Mouse (Mus musculus): ENCODE results near the gene Gm49387. TPM values are rescaled to one million over a fixed set of nuclear protein-coding genes. Genes with fewer than 3 reads are reported as not detected.

Gene Gm49387
- total and polyA plus RNA-seq, 2 experiments from 2014 or later, result 1.7 TPM; not detected in 1

DNA sequence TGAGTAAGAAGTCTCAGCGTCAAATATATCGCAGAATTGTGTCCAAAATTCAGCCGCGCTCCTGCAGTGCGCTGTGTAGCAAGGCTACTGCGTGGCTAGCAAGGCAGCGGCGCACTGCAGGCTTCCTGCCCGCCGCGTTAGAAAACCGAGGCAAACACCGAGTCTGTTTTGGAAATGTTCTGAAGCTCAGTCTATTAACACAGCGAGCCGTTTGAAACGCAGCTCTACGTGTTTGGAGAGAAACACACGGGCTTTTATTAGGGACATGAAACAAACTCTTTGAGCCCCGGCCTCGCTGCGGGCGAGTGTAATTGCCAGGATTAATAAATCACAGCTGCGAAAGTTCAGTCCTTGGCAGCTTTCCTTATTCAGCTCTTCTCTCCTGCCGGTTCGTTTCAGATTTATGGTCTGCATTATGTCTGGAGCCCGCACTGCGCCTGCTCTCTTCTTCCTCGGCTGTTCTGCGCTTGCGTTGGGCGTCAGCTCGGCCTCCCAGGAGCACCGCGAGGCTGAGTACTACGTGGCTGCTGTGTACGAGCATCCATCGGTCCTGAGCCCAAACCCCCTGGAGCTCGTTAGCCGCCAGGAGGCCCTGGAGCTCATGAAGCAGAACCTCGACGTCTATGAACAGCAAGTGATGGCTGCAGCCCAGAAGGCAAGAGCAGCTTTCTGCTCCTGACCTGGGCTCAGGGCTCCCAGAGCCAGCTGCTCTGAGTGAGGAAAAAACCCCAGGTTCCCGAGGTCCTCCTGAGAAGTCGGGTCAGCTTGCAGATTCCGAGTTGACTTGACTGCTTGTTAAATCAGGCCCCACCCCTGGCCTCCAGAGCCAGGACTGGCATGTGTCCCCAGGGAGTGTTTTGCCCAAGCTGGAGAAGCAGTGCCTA is 21.2 kb upstream of the Gm49387 start:
- H3K4me3 ChIP-seq (ENCODE audit: low read depth, low read length), result peak overlapping the region; percentile 37
- H3K27ac ChIP-seq (ENCODE audit: low read depth), result peak overlapping the region; percentile 92
- ATAC-seq (ENCODE audit: insufficient read depth, low read depth), result peak; percentile 64
- WGBS, result 7% methylated on average over 44 of the region's 44 CpGs
- H3K27me3 ChIP-seq (ENCODE audit: control insufficient read depth, insufficient read depth, low read length), result no peaks in the 10 kb centered on the region
- peaks cover 2% of the 10 kb centered on the region for H3K36me3 ChIP-seq (replicated peaks; ENCODE audit: control insufficient read depth, insufficient read depth, low read length)
- H3K4me2 ChIP-seq (ENCODE audit: low read depth, low read length), result peak overlapping the region; percentile 57
- peaks cover 61% of the 10 kb centered on the region for H3K4me1 ChIP-seq (ENCODE audit: control insufficient read depth, insufficient read depth)
- peak; percentile 82 for DNase-seq (ENCODE audit: low spot score)
- H3K9me3 ChIP-seq (replicated peaks; ENCODE audit: control insufficient read depth, low read length), result no peaks in the 10 kb centered on the region
- peak overlapping the region; percentile 58 for H3K9ac ChIP-seq (replicated peaks; ENCODE audit: low read depth, low read length)
- TF ChIP-seq EP300 (IDR thresholded peaks at IDR 0.05; ENCODE audit: low read depth), result no peak
- TF ChIP-seq CTCF (IDR thresholded peaks at IDR 0.05; ENCODE audit: low read depth), result peak; percentile 26; the same call in 1 of the 2 replicates

DNA sequence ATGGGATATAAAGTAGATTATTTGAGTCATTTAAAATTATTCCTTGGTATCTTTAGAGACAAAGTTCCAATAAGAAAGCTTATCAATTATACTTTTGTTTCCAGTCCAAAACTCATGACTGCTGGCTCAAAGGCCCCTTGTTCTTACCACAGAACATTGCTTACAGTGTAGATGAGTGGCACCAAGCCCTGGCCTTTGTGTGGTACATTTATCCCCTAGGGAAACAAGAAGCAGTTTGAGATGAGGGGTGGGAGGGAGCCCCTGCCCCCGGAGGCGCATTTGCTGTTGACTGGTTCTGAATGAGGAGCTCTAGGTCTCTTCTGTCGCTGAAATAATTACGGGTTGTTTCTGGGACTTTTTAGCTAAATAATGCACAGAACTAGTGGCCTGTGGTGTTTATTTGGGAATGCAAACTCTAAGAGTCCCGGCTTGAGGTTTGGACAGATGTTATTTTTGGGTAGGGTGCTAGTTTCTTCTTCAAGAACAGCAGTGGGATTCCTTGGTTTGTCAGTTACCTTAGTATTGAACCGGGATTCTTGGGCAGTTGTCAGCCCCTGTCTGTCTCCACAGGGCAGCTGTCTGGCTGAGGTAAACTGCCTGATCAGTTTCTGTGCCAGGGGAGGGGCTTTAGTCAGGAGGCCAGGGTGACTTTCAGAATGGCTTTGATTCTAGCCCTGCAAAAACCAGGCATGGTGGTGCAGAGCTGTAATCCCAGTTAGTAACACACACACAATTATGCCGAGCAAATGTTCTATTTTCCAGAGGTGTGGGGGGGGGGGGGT is 19.8 kb upstream of the Gm49387 start:
- Histone ChIP-seq H3K4me1 (ENCODE audit: control insufficient read depth, insufficient read depth) (peaks cover 61% of the 10 kb centered on the region), H3K27ac (ENCODE audit: low read depth) (peak overlapping the region; percentile 92), H3K4me3 (ENCODE audit: low read depth, low read length) (no peak overlapping the region), H3K27me3 (ENCODE audit: control insufficient read depth, insufficient read depth, low read length) (no peaks in the 10 kb centered on the region), H3K4me2 (ENCODE audit: low read depth, low read length) (no peak overlapping the region), H3K9ac (replicated peaks; ENCODE audit: low read depth, low read length) (no peak overlapping the region; the same call in 1 of the 2 replicates), H3K9me3 (replicated peaks; ENCODE audit: control insufficient read depth, low read length) (no peaks in the 10 kb centered on the region), H3K36me3 (replicated peaks; ENCODE audit: control insufficient read depth, insufficient read depth, low read length) (no peaks in the 10 kb centered on the region)
- WGBS, result 63% methylated on average over 7 of the region's 7 CpGs
- no peak for DNase-seq (ENCODE audit: low spot score)
- TF ChIP-seq EP300 (IDR thresholded peaks at IDR 0.05; ENCODE audit: low read depth) (no peak), CTCF (IDR thresholded peaks at IDR 0.05; ENCODE audit: low read depth) (no peak)
- no peak for ATAC-seq (ENCODE audit: insufficient read depth, low read depth)

DNA sequence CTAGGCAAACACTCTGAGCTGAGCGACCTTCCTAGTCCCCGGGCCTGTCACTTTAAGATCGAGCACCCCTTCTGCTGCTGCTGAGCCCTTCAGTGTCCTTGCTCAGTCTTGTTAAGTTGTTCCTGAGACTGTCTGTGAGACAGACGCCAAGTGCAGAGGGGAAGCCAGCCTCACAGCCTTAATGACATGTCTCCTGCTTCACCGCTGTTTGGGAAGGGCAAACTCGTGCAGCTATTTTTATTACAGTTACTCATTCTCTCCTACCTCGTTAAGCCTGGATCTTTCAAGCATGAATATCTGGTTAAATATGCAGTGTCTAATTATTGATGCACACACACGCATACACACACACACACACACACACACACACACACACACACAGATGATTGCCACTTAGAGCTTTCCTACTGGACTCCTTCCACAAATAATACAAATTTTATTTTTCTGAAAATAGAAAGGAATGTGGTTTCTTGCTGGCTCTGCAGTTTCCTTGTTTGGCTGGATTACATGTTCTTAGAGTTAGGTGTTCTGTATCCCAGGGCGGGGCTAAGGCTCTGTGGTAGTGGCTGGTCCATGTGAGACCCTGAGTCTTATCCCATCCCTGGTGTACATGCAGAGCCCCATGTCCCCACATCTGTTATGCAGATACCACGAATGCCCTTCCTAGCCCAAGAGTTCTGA is 19.0 kb upstream of the Gm49387 start:
- Histone ChIP-seq H3K9ac (replicated peaks; ENCODE audit: low read depth, low read length) (0 out of 2 replicates have a peak overlapping the region, but pooled peaks have one; percentile 12), H3K27me3 (ENCODE audit: control insufficient read depth, insufficient read depth, low read length) (no peaks in the 10 kb centered on the region), H3K4me3 (ENCODE audit: low read depth, low read length) (no peak overlapping the region), H3K4me2 (ENCODE audit: low read depth, low read length) (0 out of 2 replicates have a peak overlapping the region, but pooled peaks have one; percentile 8), H3K36me3 (replicated peaks; ENCODE audit: control insufficient read depth, insufficient read depth, low read length) (no peaks in the 10 kb centered on the region), H3K4me1 (ENCODE audit: control insufficient read depth, insufficient read depth) (peaks cover 59% of the 10 kb centered on the region), H3K9me3 (replicated peaks; ENCODE audit: control insufficient read depth, low read length) (no peaks in the 10 kb centered on the region), H3K27ac (ENCODE audit: low read depth) (peak overlapping the region; percentile 92)
- 13% methylated on average over 10 of the region's 10 CpGs for WGBS
- DNase-seq (ENCODE audit: low spot score), result peak; percentile 91
- peak; percentile 66 for ATAC-seq (ENCODE audit: insufficient read depth, low read depth)
- TF ChIP-seq EP300 (IDR thresholded peaks at IDR 0.05; ENCODE audit: low read depth) (peak; percentile 94), CTCF (IDR thresholded peaks at IDR 0.05; ENCODE audit: low read depth) (no peak)

DNA sequence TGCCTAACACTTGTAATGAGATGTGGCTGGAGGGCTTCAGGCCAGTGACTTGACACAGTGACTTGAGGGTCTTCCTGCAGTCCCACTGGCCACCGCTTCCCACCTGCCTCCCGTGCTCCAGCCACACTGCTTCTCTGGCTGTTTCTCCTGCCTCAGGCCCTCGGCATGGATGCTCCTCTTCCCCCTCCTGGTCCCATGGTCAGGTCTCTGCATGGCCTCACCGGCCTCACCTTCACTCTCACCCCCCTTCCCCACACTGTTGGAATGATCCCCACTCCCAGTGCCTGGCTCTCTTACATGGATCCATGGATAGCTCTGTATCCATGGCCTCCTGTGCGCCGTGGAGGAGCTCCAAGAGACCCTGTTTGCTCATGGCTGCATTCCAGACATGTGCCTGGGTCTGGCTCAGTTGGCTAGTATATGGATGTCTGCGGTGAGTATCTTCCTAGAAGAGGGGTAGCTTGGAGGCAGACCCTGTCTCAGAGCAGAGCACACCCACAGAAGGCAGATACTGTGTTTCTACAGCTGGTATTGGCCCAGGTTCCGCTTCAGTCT is 17.5 kb upstream of the Gm49387 start:
- ATAC-seq (ENCODE audit: insufficient read depth, low read depth) (no peak), DNase-seq (ENCODE audit: low spot score) (no peak)
- H3K27me3 ChIP-seq (ENCODE audit: control insufficient read depth, insufficient read depth, low read length), result no peaks in the 10 kb centered on the region
- no peak overlapping the region for H3K9ac ChIP-seq (replicated peaks; ENCODE audit: low read depth, low read length)
- H3K27ac ChIP-seq (ENCODE audit: low read depth), result peak overlapping the region; percentile 92
- H3K4me2 ChIP-seq (ENCODE audit: low read depth, low read length), result no peak overlapping the region
- H3K4me3 ChIP-seq (ENCODE audit: low read depth, low read length), result no peak overlapping the region
- no peak for TF ChIP-seq EP300 (IDR thresholded peaks at IDR 0.05; ENCODE audit: low read depth)
- no peak for TF ChIP-seq CTCF (IDR thresholded peaks at IDR 0.05; ENCODE audit: low read depth)
- no peaks in the 10 kb centered on the region for H3K9me3 ChIP-seq (replicated peaks; ENCODE audit: control insufficient read depth, low read length)
- WGBS, result 84% methylated on average over 8 of the region's 8 CpGs
- no peaks in the 10 kb centered on the region for H3K36me3 ChIP-seq (replicated peaks; ENCODE audit: control insufficient read depth, insufficient read depth, low read length)
- H3K4me1 ChIP-seq (ENCODE audit: control insufficient read depth, insufficient read depth), result peaks cover 47% of the 10 kb centered on the region

Measured in heart, postnatal 0 days (tissue).